Mouse (Mus musculus) thymus, postnatal 0 days (tissue): Measurements from ENCODE around the gene Smarcd3. TPM values are rescaled to one million over a fixed set of nuclear protein-coding genes. Genes with fewer than 3 reads are reported as not detected.
"Not testable (repeated sequence)": the region's sequence is repeated elsewhere in the genome, so short reads cannot be mapped to it uniquely, and the experiment has no call there.

ENCODE experiments used
- DNase-seq: peaks from one replicate; pipeline ENCODE4 v3.0.0-alpha.2; 2015; ENCODE audit warnings: low spot score
- microRNA counts: library from miRNA; unstranded; fragments of <30 nt; microRNA quantifications from one replicate; lab custom pipeline; 2015
- microRNA-seq: library from miRNA; unstranded; fragments of <30 nt; microRNA quantifications from one replicate; pipeline ENCODE4, GENCODE M21; 2016; ENCODE audit warnings: borderline number of aligned reads
- polyA plus RNA-seq: library from polyadenylated mRNA; unstranded; fragments of >200 nt; fragmentation: Nextera tagmentation; extraction: Ambion mirVana; gene quantifications from 2 replicates; pipeline ENCODE4 v1.2.1, GENCODE M21; 2015

Gene Smarcd3
- polyA plus RNA-seq, 1 experiment from 2014 or later = 2.0 TPM

DNA sequence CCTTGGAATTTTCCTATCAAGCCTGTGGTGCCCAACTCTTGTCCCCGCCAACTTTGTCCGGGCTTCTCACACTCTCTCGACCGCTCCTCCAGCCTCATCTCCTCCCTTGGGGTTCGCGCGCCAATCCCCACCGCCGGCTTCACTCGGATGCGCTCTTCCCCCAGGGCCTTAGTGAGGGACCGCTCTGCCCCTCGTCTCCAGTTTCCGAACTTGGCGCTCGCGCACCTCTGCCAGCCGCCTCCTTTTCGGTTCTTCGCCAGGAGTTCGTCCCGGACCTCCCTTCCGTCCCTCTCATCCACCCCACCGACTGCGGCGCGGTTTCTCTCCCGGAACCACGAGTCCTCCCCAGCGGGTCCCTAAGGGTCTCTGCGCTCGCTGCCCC is 47.4 kb downstream of the Smarcd3 start:
- DNase-seq = no peak

DNA sequence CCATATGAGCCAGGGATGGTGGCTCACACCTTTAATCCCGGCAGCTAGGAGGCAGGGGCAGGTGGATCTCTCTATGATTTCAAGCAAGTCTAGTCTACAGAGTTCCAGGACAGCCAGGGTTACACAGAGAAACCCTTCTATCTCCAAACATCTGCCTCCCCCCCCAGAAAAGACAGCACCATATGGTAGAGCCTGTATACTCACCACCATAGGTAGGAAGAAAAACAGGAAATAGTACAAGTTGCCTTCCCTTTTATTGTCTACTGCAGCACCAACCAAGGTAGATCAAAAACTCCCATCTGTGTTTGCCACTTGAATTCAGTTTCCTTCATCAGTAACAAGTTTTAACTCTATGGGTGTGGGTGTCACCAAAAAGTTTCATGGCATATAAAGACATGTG is 48.3 kb downstream of the Smarcd3 start:
- no peak for DNase-seq

DNA sequence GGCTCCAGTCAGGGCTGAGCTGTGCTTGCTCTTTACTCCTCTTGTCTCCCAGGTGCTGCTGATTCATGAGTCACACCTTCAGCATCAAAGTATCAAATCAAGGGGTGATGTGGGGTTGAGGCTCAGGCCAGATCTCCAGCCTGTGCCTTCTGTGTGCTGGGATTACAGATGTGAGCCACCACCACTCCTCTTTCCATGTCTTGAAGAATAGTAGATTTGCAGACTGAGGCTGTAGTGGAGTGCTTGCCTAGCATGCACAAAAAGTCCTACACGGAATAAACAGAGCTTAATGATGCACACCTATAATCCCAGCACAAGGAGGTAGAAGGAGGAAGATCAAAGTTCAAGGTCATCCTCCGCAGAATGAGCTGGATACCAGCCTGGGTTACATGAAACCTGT is 67.5 kb downstream of the Smarcd3 start, which contains the start of gene 4931409K22Rik:
4931409K22Rik (minus strand) TSS at position 101 of the 400 bp plus-strand sequence.
- DNase-seq = no peak

DNA sequence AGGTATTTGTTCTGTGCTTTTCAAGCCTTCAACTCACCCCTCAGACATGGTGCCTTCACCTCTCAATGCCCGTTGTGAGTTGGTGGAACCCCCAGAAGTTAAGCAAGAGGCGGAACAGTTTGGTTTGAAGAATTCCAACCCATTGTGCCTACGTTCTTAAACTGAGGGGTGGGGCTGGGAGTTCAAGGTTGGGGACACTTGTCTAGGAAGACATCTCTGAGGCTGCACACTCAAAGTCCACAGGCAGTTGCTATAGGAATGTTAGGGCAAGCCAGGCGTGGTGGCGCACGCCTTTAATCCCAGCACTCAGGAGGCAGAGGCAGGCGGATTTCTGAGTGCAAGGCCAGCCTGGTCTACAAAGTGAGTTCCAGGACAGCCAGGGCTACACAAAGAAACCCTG is 68.9 kb downstream of the Smarcd3 start:
- not testable (repeated sequence) for DNase-seq

DNA sequence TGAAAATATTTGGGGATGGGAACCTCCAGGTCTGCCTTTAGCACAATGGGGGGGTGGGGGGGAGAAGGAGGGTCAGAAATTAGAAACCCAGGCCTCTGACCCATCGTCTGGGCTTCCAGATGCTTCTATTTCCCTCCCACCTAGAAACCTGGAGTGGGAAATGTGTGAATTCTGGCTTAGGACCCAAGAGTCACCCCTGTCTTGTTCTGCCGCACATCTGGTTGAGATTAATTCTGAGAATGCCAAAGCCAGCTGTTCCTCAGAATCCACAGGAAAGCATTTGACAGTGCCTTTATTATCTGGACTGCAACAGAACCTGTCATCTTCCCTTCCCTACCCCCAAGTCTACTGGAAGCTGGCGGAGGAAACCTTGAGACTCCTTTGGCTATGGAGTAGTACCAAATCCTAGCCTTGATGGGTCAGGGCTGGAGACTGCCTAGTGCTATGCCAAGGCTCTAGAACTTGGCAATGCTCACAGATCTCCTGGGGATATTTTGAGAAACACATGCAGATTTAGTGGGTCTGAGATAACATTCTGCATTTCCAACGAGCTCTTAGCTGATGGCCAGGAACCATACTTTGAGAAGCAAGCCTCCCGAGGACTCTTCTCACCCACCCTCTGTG is 70.5 kb downstream of the Smarcd3 start:
- DNase-seq = no peak

- no peak for DNase-seq
These were observed 72.9 kb downstream of the Smarcd3 start for GRCm38 (mm10) chr5:24551317-24551688.

DNA sequence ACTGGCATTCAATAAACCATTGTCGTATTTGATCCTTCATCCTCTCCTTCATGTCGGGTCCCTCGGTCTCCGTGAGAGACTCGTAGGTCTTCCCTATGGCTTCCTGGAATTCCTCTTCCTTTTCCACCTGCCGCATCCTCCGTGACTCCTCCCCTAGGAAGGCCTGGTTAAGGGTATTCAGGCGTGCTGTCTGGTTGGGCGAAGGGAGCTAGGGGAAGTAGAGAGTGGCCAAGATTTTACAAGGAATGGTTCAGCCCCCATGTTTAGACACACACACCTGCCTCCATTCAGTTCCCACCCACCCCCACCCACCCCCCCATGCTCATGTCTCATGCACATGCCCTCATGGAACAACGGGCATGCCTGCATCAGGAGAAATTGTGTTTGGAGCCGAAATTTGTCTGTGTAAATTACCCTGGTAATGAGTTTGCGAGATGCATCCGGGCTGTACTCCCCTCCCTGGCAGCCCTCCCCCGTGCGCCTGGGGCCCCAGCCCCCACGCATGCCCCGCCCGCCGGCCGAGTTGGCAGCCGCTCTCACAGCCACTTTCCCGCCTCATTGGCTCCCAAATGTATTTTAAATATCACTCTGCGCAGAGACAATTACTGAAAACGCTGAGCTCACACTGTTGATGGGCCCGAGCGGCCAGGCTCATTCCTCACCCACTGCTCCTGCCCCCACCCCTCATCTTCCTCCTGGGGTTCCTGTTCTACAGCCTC is 73.5 kb downstream of the Smarcd3 start:
- peak; percentile 23 for DNase-seq

- no peak for DNase-seq
These were observed 81.6 kb downstream of the Smarcd3 start for GRCm38 (mm10) chr5:24542643-24543042.

DNA sequence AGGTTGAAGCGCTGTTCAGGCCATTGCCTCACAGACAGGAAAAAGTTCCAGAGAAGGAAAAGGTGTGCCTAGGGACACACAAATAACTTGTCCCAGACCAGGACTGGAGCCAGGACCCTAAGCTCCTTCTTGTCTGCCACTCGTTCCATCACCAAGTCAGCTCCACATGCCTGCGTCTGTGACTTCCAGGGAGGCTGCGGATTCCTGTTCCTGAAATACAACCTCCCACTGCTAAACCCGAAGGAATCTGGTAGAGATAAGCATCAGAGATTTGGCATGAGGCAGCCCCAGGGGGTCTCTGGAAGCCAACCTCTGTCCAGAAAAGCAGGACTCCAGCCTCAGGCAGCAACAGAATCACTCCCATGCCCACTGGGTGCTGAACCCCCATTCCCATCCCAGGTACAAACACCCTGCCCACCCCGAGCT is 83.1 kb downstream of the Smarcd3 start:
- no peak for DNase-seq

MicroRNAs encoded within 50 kb of the gene (microRNA counts, 519-probe panel; counts per million panel counts)
- microRNA mmu-miR-671-3p (lab: Ali Mortazavi, UCI) = 473 counts per million, percentile 71 among the panel's probes with 10 or more counts
- microRNA mmu-miR-671-5p (lab: Ali Mortazavi, UCI) = 473 counts per million, percentile 71 among the panel's probes with 10 or more counts

Small RNA genes lying within 50 kb of the gene (microRNA-seq; reads per million reads assigned to microRNA genes)
- gene Mir671 = 701 reads per million, percentile 68 among the genes with 10 or more reads in this experiment

Other genes with a start within 250 kb of the Smarcd3 start
- 2.0 and 3.0 TPM in 2 replicates for gene Atg9b, start 232.3 kb downstream of the Smarcd3 start, polyA plus RNA-seq
- gene Abcb8, start 230.7 kb downstream of the Smarcd3 start, polyA plus RNA-seq = 32.6 and 33.9 TPM in 2 replicates
- 0.34 and 0.54 TPM in 2 replicates for gene Asic3, start 211.0 kb downstream of the Smarcd3 start, polyA plus RNA-seq
- gene Cdk5, start 200.9 kb downstream of the Smarcd3 start, polyA plus RNA-seq = 31.4 and 35.1 TPM in 2 replicates
- gene Slc4a2, start 200.6 kb downstream of the Smarcd3 start, polyA plus RNA-seq = 23.2 and 26.6 TPM in 2 replicates
- 86.0 and 88.5 TPM in 2 replicates for gene Fastk, start 179.1 kb downstream of the Smarcd3 start, polyA plus RNA-seq
- 33.7 and 35.4 TPM in 2 replicates for gene Tmub1, start 176.6 kb downstream of the Smarcd3 start, polyA plus RNA-seq
- 24.5 and 26.9 TPM in 2 replicates for gene Agap3, start 172.2 kb downstream of the Smarcd3 start, polyA plus RNA-seq
- 0.10 TPM in 1 of 2 replicates, not detected in the other for gene Gbx1, start 97.2 kb downstream of the Smarcd3 start, polyA plus RNA-seq
- 0.88 and 0.94 TPM in 2 replicates for gene Asb10, start 83.4 kb downstream of the Smarcd3 start, polyA plus RNA-seq
- gene 4931409K22Rik, start 67.6 kb downstream of the Smarcd3 start, polyA plus RNA-seq = not detected in 2 replicates
- 119 and 121 TPM in 2 replicates for gene Abcf2, start 46.9 kb downstream of the Smarcd3 start, polyA plus RNA-seq
- gene Chpf2, start 37.7 kb downstream of the Smarcd3 start, polyA plus RNA-seq = 16.8 and 18.5 TPM in 2 replicates
- 43.4 and 46.3 TPM in 2 replicates for gene Nub1, start 61.1 kb upstream of the Smarcd3 start, polyA plus RNA-seq
- 2.0 and 2.4 TPM in 2 replicates for gene Wdr86, start 106.3 kb upstream of the Smarcd3 start, polyA plus RNA-seq
- gene Crygn, start 133.6 kb upstream of the Smarcd3 start, polyA plus RNA-seq = 1.1 and 4.1 TPM in 2 replicates
- gene Rheb, start 218.2 kb upstream of the Smarcd3 start, polyA plus RNA-seq = 193 and 203 TPM in 2 replicates